Mouse (Mus musculus) heart, embryonic 10.5 days (tissue): ENCODE measurements around the gene Pbxip1. TPM values are rescaled to one million over a fixed set of nuclear protein-coding genes. Genes with fewer than 3 reads are reported as not detected.

Source experiments
- DNase-seq: peaks from one replicate; pipeline ENCODE4 v3.0.0-alpha.2; 2017; ENCODE audit warnings: low spot score
- H3K27ac ChIP-seq: fragments of 300-500 bp; sonication (generic); 2 replicates; pipeline ENCODE4 v1.5.1; 2016; ENCODE audit warnings: mild to moderate bottlenecking
- H3K27me3 ChIP-seq: fragments of 300-500 bp; sonication (generic); 2 replicates; pipeline ENCODE4 v1.6.1; 2016; ENCODE audit warnings: mild to moderate bottlenecking; ENCODE audit not compliant: poor library complexity, insufficient read depth, severe bottlenecking
- H3K36me3 ChIP-seq: fragments of 300-500 bp; sonication (generic); 2 replicates; pipeline ENCODE4 v1.6.1; 2016; ENCODE audit warnings: mild to moderate bottlenecking, moderate library complexity
- H3K4me1 ChIP-seq: fragments of 300-500 bp; sonication (generic); 2 replicates; pipeline ENCODE4 v1.6.1; 2016; ENCODE audit warnings: mild to moderate bottlenecking
- H3K4me3 ChIP-seq: fragments of 300-500 bp; sonication (generic); 2 replicates; pipeline ENCODE4 v1.5.1; 2016; ENCODE audit warnings: mild to moderate bottlenecking, moderate library complexity
- H3K9me3 ChIP-seq: fragments of 300-500 bp; sonication (generic); 2 replicates; pipeline ENCODE4 v1.6.1; 2016; ENCODE audit warnings: mild to moderate bottlenecking, moderate library complexity
- WGBS: fragments of 180-500 bp; shearing (Covaris S2); methylation state at CpG from one replicate; pipeline ENCODE4 v1.1.7; 2016; 5-methylcytosine and 5-hydroxymethylcytosine counted together
- polyA plus RNA-seq: library from polyadenylated mRNA; unstranded; fragments of >200 nt; fragmentation: Nextera tagmentation; extraction: Ambion mirVana; gene quantifications from 2 replicates; pipeline ENCODE4 v1.2.1, GENCODE M21; 2016

Gene Pbxip1
- polyA plus RNA-seq, 1 experiment from 2014 or later, result 46.5 TPM

GRCm38 (mm10) chr3:89456726-89457665 is 20.5 kb downstream of the Pbxip1 start:
- Histone ChIP-seq H3K9me3 (no peaks in the 10 kb centered on the region), H3K4me1 (peaks cover 43% of the 10 kb centered on the region), H3K27ac (0 out of 2 replicates have a peak overlapping the region, but pooled peaks have one; percentile 22), H3K4me3 (no peak overlapping the region), H3K27me3 (no peaks in the 10 kb centered on the region), H3K36me3 (0 out of 2 replicates have a peak, but pooled peaks cover 7% of the 10 kb centered on the region)
- 48% methylated on average over 10 of the region's 10 CpGs for WGBS
- DNase-seq, result peak; percentile 91

GRCm38 (mm10) chr3:89458372-89458964 is 22.0 kb downstream of the Pbxip1 start:
- H3K27me3 ChIP-seq, result no peaks in the 10 kb centered on the region
- peak overlapping the region; percentile 71 for H3K4me3 ChIP-seq
- no peaks in the 10 kb centered on the region for H3K9me3 ChIP-seq
- WGBS, result 50% methylated on average over 13 of the region's 13 CpGs
- peak overlapping the region; percentile 92 for H3K27ac ChIP-seq
- peaks cover 33% of the 10 kb centered on the region for H3K4me1 ChIP-seq
- DNase-seq, result no peak
- 0 out of 2 replicates have a peak, but pooled peaks cover 10% of the 10 kb centered on the region for H3K36me3 ChIP-seq

GRCm38 (mm10) chr3:89458965-89459807 is 22.7 kb downstream of the Pbxip1 start:
- peak overlapping the region; percentile 71 for H3K4me3 ChIP-seq
- H3K27me3 ChIP-seq, result no peaks in the 10 kb centered on the region
- peak overlapping the region; percentile 92 for H3K27ac ChIP-seq
- H3K36me3 ChIP-seq, result peaks cover 12% of the 10 kb centered on the region; the same call in 1 of the 2 replicates
- WGBS, result under 1% methylated on average over 33 of the region's 36 CpGs
- peak; percentile 95 for DNase-seq
- peaks cover 33% of the 10 kb centered on the region for H3K4me1 ChIP-seq
- no peaks in the 10 kb centered on the region for H3K9me3 ChIP-seq

GRCm38 (mm10) chr3:89468268-89468667 is 31.8 kb downstream of the Pbxip1 start:
- H3K36me3 ChIP-seq, result peaks cover 30% of the 10 kb centered on the region; the same call in 1 of the 2 replicates
- H3K9me3 ChIP-seq, result no peaks in the 10 kb centered on the region
- H3K27me3 ChIP-seq, result no peaks in the 10 kb centered on the region
- DNase-seq, result no peak
- WGBS, result 42% methylated on average over 4 of the region's 4 CpGs
- no peak overlapping the region for H3K27ac ChIP-seq
- H3K4me1 ChIP-seq, result no peaks in the 10 kb centered on the region
- no peak overlapping the region for H3K4me3 ChIP-seq

GRCm38 (mm10) chr3:89472280-89472679 is 35.8 kb downstream of the Pbxip1 start:
- Histone ChIP-seq H3K27ac (no peak overlapping the region), H3K4me1 (no peaks in the 10 kb centered on the region; the same call in 1 of the 2 replicates), H3K9me3 (no peaks in the 10 kb centered on the region), H3K4me3 (no peak overlapping the region), H3K36me3 (peaks cover 19% of the 10 kb centered on the region; the same call in 1 of the 2 replicates), H3K27me3 (no peaks in the 10 kb centered on the region; the same call in 1 of the 2 replicates)
- no peak for DNase-seq
- 76% methylated on average over 7 of the region's 7 CpGs for WGBS

- Histone ChIP-seq H3K36me3 (0 out of 2 replicates have a peak, but pooled peaks cover 3% of the 10 kb centered on the region), H3K4me3 (no peak overlapping the region), H3K27ac (no peak overlapping the region), H3K4me1 (no peaks in the 10 kb centered on the region; the same call in 1 of the 2 replicates), H3K9me3 (no peaks in the 10 kb centered on the region), H3K27me3 (no peaks in the 10 kb centered on the region; the same call in 1 of the 2 replicates)
- 80% methylated on average over 6 of the region's 6 CpGs for WGBS
- DNase-seq, result no peak
Measured at GRCm38 (mm10) chr3:89473838-89474237, 37.3 kb downstream of the Pbxip1 start.

- H3K36me3 ChIP-seq, result no peaks in the 10 kb centered on the region
- DNase-seq, result no peak
- H3K4me3 ChIP-seq, result no peak overlapping the region
- WGBS, result 77% methylated on average over 6 of the region's 6 CpGs
- H3K4me1 ChIP-seq, result no peaks in the 10 kb centered on the region; the same call in 1 of the 2 replicates
- H3K9me3 ChIP-seq, result no peaks in the 10 kb centered on the region
- H3K27me3 ChIP-seq, result no peaks in the 10 kb centered on the region; the same call in 1 of the 2 replicates
- H3K27ac ChIP-seq, result no peak overlapping the region
Measured at GRCm38 (mm10) chr3:89479055-89479454, 42.5 kb downstream of the Pbxip1 start.

- Histone ChIP-seq H3K9me3 (no peaks in the 10 kb centered on the region), H3K27ac (no peak overlapping the region), H3K36me3 (no peaks in the 10 kb centered on the region), H3K4me3 (no peak overlapping the region), H3K4me1 (peaks cover 8% of the 10 kb centered on the region), H3K27me3 (no peaks in the 10 kb centered on the region)
- DNase-seq, result no peak
- 44% methylated on average over 2 of the region's 2 CpGs for WGBS
Measured at GRCm38 (mm10) chr3:89481488-89481887, 45.0 kb downstream of the Pbxip1 start.

- Histone ChIP-seq H3K4me1 (peaks cover 8% of the 10 kb centered on the region), H3K36me3 (no peaks in the 10 kb centered on the region), H3K4me3 (no peak overlapping the region), H3K27me3 (peaks cover 5% of the 10 kb centered on the region; the same call in 1 of the 2 replicates), H3K27ac (no peak overlapping the region), H3K9me3 (no peaks in the 10 kb centered on the region)
- 83% methylated on average over 5 of the region's 5 CpGs for WGBS
- no peak for DNase-seq
Measured at GRCm38 (mm10) chr3:89482249-89482648, 45.7 kb downstream of the Pbxip1 start.

GRCm38 (mm10) chr3:89484766-89485524 is 48.4 kb downstream of the Pbxip1 start:
- no peaks in the 10 kb centered on the region for H3K36me3 ChIP-seq
- H3K27ac ChIP-seq, result peak overlapping the region; percentile 17; the same call in 1 of the 2 replicates
- peaks cover 7% of the 10 kb centered on the region for H3K27me3 ChIP-seq
- peak; percentile 86 for DNase-seq
- peak overlapping the region; percentile 37 for H3K4me3 ChIP-seq
- H3K9me3 ChIP-seq, result no peaks in the 10 kb centered on the region
- 18% methylated on average over 24 of the region's 24 CpGs for WGBS
- peaks cover 23% of the 10 kb centered on the region for H3K4me1 ChIP-seq

- no peak for DNase-seq
- Histone ChIP-seq H3K27me3 (peaks cover 7% of the 10 kb centered on the region), H3K4me3 (no peak overlapping the region), H3K27ac (no peak overlapping the region), H3K4me1 (peaks cover 28% of the 10 kb centered on the region), H3K36me3 (no peaks in the 10 kb centered on the region), H3K9me3 (no peaks in the 10 kb centered on the region)
- 88% methylated on average over 8 of the region's 8 CpGs for WGBS
Measured at GRCm38 (mm10) chr3:89486111-89486510, 49.6 kb downstream of the Pbxip1 start.
